In the genomic region with DNA sequence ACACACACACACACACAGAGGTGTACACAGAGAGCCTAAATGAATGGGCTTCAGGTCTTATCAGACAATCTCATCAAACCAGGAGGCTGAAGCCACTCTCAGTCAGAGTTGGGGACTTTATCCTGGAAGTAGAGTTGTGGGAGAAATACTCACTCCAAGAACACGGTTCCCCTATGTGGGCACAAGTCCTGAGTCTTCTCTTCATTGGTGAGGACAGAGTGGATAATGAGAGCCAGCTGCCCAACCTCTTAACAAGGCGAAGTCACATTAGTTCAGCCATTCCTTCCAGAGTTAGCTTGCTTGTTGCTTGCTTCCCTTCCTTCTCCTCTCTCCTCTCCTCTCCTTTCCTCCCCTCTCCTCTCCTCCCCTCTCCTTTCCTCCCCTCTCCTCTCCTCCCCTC, we compare ENCODE assay signal across 22 mouse cellular contexts.
"Had no signal": no experiment of that assay in that cellular context is flagged by ENCODE, and none has a peak within 500 bp of the region (broad histone marks: within the 10 kb centered on the region; RNA-seq: fewer than 3 reads in every experiment).

No protein-coding gene starts in this region.

- DNase-seq: kidney, adult 11 months; kidney, adult 8-10 months; kidney, postnatal 10 days; kidney, postnatal 4 days; liver, postnatal 0 days; lung, embryonic 14.5 days; retina, postnatal 1 day; right cerebral cortex, postnatal 25 days; thymus, adult 2 months; thymus, postnatal 14 days; thymus, postnatal 4 days had no signal

- H3K4me3 ChIP-seq: kidney, embryonic 15.5 days; limb, embryonic 15.5 days; midbrain, embryonic 12.5 days; midbrain, embryonic 15.5 days; myocyte; neural tube, embryonic 13.5 days had no signal

- H3K27ac ChIP-seq: kidney, embryonic 15.5 days; liver, embryonic 14.5 days; macrophage; midbrain, embryonic 12.5 days; midbrain, embryonic 15.5 days; stomach, postnatal 0 days had no signal

- H3K9me3 ChIP-seq: kidney, embryonic 15.5 days; limb, embryonic 15.5 days; midbrain, embryonic 12.5 days; midbrain, embryonic 15.5 days; neural tube, embryonic 13.5 days had no signal

- H3K27me3 ChIP-seq: kidney, embryonic 15.5 days; limb, embryonic 15.5 days; midbrain, embryonic 12.5 days; midbrain, embryonic 15.5 days; neural tube, embryonic 13.5 days had no signal

- ATAC-seq: liver, postnatal 0 days; lung, postnatal 0 days; midbrain, embryonic 15.5 days had no signal

- H3K9ac ChIP-seq: kidney, embryonic 15.5 days; limb, embryonic 15.5 days; liver, embryonic 14.5 days; liver, postnatal 0 days; lung, embryonic 14.5 days; midbrain, embryonic 12.5 days; midbrain, embryonic 15.5 days; neural tube, embryonic 13.5 days had no signal

- H3K36me3 ChIP-seq: kidney, embryonic 15.5 days; limb, embryonic 15.5 days; midbrain, embryonic 12.5 days; midbrain, embryonic 15.5 days; neural tube, embryonic 13.5 days had no signal

- H3K4me2 ChIP-seq: kidney, embryonic 15.5 days; limb, embryonic 15.5 days; liver, embryonic 11.5 days; lung, embryonic 14.5 days; midbrain, embryonic 12.5 days; midbrain, embryonic 15.5 days; neural tube, embryonic 13.5 days had no signal

- H3K4me1 ChIP-seq: midbrain, embryonic 12.5 days; midbrain, embryonic 15.5 days had no signal
